9 mouse cellular contexts compared by ENCODE assay signal in genomic region chr16:92821938-92822629, GRCm38 (mm10). TPM values are rescaled to one million over a fixed set of nuclear protein-coding genes. Genes with fewer than 3 reads are reported as not detected.
DNase-seq lines count a peak whose midpoint lies in the region; ATAC-seq lines count a peak whose summit lies in the region.
"Had no signal": no experiment of that assay in that cellular context is flagged by ENCODE, and none has a peak within 500 bp of the region (broad histone marks: within the 10 kb centered on the region; RNA-seq: fewer than 3 reads in every experiment).

No protein-coding gene starts in this region.

- peak; percentile 47 for ATAC-seq in erythroblast, adult 5-6 weeks (replicated peaks; ENCODE audit: low FRiP score, poor library complexity, severe bottlenecking)
- peak; percentile 52 for ATAC-seq in megakaryocyte progenitor cell, adult 5-6 weeks (replicated peaks; ENCODE audit: poor library complexity)

- intact Hi-C loops in left cerebral cortex, postnatal 36 days (cut with DNase I), result no loop called here

- peak; percentile 61 for DNase-seq in spleen, adult 12 weeks (ENCODE audit: low spot score)
- DNase-seq in spleen, adult 18-20 months, result no peak
- DNase-seq in thymus, postnatal 4 days, result peak; percentile 61
- DNase-seq in lung, postnatal 25 days (ENCODE audit: low spot score), result no peak
- DNase-seq in adrenal gland, adult (ENCODE audit: inconsistent age in 2 of 2, low spot score in 1 of 2), result no peak
- no peak for DNase-seq in left cerebral cortex, postnatal 36 days (ENCODE audit: low spot score in 2 of 2)
- DNase-seq: lung, embryonic 14.5 days had no signal

RNA-seq across cellular contexts. Expression of gene Runx1, which starts 3.9 kb away (rescaled TPM):
- 112 and 155 TPM in 2 replicates for total RNA-seq in erythroblast, adult 5-6 weeks (2015; ENCODE audit: low replicate concordance)
- total RNA-seq in erythroblast, adult 5-6 weeks (2017; ENCODE audit: low replicate concordance), result 117 and 121 TPM in 2 replicates
- 102 and 107 TPM in 2 replicates for total RNA-seq in megakaryocyte progenitor cell, adult 5-6 weeks (2015)
- 44.3 and 51.3 TPM in 2 replicates for total RNA-seq in megakaryocyte progenitor cell, adult 5-6 weeks (2017)
- total RNA-seq in left cerebral cortex, postnatal 36 days (2021), result 1 to 10 TPM; 1.1 TPM

Comparison
In these comparisons a context has a peak if more than half of its experiments do, and no peak if none do; other contexts are left out.
1. DNase-seq: peak in spleen, adult 12 weeks (single experiment) and thymus, postnatal 4 days (single experiment); none in spleen, adult 18-20 months (0 of 2), lung, postnatal 25 days (single experiment), adrenal gland, adult (0 of 2) and left cerebral cortex, postnatal 36 days (0 of 2).
2. RNA of gene Runx1, which starts 3.9 kb away (total RNA-seq): 112 to 155 TPM in erythroblast, adult 5-6 weeks and 44.3 to 107 TPM in megakaryocyte progenitor cell, adult 5-6 weeks; 1.1 TPM in left cerebral cortex, postnatal 36 days; every median in the first group is over 10 times any median in the second.